Mouse (Mus musculus) R1 (cell line): ENCODE data around the gene Dlgap4.

ENCODE experiments used
- DNase-seq: peaks from one replicate; pipeline ENCODE4 v3.0.0-alpha.2; 2018; ENCODE audit warnings: low read depth, low spot score

The Dlgap4 gene

DNA sequence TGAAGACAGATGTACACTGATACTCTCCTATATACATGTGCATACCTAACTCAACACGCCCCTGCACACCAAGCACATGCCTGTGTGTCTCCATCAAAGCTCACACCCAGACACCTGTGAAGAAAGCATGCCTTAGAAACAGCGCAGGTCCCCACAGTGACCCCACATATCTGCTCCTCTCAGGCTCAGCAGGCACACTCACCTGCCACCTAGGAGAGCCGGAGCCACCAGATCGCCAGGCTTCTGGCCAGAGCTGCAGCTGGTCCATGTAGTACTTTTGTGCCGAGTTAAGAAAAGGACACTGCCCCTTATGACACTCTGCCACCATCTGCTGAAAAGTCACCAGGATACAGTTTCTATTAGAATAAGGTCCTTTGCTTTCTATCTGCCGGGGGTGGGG, 103.2 kb downstream of the Dlgap4 start:
- DNase-seq: no peak

DNA sequence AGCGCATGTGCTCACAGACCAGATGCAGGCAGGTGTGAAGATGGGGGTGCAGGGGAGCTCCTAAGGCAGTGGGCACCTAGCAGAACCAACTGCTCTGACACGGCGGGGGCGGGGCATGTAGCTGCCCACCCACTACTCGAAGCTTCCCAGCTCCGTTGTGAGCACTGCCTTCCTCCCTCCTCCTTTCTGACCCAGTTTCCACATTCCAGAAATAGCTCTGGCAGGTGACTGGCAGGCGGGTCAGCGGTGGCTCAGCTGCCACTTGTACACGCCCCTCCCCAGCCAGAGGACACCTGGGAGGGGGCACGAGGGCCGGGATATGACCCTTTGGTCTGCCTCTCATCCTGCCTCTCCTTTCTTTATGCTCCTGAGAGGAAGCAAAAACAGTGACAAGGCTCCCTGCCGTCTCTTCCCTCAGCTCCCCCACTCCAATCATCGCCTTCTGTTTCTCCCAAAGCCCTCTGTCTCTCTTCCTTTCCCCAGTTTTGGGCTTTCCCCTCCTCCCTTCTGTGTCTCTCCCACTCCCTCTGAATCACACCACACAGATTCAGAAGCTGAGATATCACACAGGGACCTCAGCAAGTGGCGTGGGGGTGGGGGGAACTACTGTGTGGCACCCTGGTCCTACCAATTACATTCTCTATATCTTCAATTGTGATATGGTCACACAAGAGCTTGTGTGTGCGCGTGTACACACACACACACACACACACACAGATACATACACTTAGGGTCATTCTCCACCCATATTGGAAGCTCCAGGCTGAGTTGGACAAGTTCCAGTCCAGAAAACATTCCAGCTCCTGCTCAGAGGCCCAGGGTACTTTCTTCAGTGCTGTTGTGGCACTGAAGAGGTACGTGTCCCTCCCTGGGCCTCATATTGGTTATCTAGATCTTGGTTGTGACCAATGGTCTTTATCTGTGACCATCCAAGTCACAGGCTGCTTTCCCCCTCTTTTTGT, 104.1 kb downstream of the Dlgap4 start:
- DNase-seq: peak; percentile 62

DNA sequence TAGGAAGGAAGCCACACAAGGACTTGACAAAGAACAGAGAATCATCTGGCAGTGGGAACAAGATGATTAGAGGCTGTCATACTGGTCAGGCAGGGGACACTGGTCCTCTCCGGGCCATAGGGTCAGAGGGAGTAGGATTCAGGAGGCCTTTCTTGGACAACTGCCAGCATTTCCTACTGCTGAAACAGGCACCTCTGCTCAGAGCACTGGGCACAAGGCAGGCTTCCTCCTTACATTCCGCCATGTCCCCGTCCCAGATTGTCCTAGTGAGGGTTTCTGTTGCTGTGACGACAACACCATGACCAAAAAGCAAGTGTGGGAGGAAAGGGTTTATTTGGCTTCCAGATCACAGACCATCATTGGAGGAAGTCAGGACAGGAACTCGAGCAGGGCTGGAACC, 105.3 kb downstream of the Dlgap4 start:
- DNase-seq: no peak

DNA sequence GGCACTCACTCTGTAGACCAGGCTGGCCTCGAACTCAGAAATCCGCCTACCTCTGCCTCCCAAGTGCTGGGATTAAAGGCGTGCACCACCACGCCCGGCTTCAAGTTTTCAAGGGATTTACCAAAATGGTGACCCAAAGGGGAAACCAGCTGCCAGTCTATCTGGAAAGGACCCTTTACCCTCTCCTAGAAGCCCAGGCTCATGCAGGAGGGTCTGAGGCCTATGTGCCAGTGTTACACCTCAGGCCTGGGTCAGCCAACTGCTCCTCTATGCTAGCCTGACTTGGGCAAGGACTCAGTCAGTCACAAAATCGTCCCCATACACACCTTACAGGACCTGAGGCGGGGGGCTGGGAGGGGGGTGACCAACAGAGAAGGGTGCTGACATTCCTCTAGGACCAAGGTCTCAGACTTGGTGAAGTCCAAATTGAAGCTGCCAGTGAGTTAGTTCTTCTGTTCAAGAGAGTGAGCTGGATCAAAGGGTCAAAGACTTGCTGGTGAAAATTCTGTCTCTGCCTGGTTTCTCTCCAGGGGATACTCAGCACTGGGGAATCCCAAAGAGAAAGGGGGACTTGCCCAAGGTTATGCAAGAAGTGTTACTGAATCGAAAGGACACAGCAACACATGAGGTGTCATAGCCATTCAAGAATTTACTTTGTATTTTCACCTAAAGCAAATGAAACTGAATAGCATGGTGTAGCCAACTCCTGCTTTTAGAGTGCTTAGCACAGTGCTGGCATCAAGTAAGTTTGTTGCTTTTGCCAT, 106.2 kb downstream of the Dlgap4 start:
- no peak for DNase-seq

DNA sequence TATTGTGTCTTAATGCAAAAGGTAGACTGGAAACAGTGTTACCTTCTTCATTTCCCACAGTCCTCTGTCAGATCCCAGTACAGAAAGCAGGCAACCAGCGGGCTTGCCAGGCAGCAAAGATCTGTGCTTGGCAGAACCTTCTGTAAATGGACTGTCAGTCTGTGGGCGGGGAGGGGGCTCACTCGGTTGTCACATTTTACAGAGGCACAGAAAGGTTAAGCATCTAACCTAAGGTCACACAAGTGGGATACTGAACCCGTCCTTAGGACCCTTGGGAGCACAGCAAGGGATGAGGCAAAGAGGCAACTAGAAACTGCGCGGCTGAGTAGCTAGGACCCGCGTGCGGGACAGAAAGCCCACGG, 106.8 kb downstream of the Dlgap4 start:
- no peak for DNase-seq

DNA sequence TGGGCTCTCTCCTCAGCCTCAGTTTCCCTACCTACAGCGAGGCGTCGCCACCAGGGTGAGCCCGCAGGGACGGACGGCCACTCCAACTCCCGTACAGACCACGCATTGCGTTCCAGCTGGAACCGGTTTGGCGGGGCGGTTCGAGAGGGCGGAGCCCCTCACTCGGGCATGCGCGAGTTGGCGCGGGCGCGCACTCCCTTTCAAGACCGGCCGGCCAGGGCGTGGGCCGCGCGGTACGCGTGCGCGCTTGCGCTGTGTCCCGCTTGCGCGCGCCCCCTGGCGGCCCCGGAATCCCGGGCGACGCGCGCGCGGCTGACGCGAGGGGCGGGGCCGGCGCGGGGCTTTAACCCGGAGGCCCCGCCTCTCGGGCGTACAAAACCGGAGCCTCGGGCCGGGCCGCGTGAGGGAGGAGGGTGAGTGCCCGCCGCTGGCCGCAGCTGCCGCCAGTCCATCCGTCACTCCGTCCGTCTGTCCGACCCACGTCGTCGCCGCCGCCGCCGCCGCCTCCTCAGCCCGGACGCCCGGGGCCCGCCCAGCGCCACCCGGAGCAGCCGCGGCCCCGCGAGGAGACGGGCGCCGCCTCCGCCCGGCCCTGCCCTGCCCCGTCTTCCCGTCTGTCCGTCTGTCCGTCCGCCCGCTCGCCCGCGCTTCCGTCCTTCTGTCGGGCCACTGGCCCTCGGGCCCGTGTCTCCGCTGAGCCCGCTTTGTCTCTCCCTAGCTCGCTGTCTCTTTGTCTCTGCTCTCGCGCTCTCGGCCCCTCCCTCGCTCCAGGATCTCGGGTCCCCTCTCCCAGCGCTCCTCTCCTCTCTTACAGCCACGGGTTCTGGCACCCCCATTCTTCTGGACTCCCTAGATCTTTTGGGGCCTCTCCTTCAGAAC, 107.4 kb downstream of the Dlgap4 start:
- peak; percentile 92 for DNase-seq

DNA sequence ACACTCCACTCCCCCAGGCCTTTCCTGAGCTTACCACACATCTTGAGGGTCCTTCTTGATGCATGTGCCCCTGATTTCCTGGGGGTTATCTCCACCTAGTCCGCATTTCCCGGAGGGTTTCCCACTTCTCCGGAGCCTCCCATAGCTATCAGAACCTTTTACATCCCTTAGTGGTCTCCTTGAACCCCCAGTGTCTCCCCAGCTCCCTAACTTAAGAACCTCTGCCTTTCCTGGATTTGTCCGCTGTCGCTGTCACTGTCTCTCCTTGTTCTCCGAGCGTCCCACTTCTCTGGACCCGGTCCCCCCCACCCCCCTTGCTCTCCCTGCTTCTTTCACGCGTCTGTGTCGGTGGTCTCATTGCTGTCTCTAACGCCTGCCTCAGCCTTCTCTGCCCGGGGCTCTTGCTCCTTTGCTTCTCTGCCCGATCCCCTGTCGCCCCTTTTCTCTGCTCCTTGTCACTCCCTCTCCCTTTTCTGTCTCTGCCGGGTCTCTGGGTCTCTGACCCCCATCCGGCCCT, 108.1 kb downstream of the Dlgap4 start:
- no peak for DNase-seq

DNA sequence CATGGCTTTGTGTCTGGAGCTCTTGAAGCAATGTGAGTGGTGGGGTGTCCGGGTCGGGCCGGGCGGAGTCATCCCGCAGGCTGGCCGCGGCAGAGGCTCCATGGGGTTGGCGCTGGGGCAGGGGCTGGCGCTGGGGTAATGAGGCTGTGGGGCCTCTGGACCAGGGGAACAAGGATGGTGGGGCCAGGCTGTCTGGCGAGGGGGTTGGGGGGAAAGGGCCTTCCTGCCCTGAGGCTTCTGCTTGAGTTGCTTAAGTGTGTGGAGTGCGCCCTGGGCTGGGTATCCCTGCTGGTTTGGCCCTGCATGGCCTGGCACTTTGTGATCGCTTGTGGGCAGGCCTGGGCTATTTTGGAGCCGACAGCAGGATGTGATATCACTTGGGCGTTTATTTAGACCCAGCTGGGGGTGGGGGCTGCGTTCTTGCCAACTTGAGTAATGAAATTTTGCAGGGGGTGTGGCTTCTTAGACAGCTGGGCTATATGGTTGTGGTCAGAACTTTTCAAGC, 108.6 kb downstream of the Dlgap4 start:
- no peak for DNase-seq

DNA sequence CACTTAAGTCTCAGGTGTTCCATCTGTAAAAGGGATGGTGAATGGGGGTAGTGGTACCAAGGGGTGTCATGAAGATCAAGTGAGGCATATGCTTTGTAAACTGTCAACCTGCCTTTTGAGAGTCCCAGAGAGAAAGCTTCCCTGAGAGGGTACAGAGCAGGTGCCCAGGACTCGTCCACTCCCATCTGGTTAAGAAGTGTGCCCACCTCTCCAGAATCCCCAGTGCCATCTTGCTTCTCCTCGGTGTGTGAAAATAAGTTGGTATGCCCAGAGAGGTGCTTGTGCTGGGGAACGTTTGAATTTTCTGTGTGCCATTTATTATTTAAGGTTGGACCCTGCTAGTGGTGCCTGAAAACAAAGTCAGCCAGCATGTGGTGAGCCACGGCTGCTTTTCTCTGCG, 109.2 kb downstream of the Dlgap4 start:
- no peak for DNase-seq

DNA sequence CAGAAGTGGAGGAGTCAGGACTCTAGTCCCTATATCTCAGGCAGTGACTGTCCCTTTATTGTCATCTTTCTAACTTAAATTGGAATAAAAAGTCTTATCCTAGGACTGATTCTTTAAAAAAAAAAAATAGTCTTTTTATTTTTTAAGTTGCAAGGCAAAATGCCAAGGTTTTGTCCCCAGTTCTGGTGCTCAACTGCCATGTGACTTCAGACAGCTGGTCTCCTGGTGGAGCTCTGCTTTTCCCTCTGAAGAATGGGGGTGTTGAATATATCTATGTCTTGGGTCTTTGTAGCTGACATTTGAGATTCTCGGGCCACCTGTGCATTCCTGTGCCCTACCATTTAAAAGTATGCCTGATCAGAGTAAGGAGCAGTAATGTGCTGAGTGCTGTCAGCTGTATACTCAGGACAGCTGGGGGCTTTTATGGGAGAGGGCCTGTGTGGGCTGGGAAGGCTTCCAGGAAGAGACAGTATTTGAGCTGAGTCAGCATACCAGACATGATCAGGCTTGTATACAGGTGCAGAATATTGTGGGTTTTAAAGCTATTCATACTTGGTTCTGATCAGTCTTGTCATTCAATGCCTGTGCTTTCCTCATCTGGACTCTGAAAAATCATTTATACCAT, 110.5 kb downstream of the Dlgap4 start:
- DNase-seq: no peak

DNA sequence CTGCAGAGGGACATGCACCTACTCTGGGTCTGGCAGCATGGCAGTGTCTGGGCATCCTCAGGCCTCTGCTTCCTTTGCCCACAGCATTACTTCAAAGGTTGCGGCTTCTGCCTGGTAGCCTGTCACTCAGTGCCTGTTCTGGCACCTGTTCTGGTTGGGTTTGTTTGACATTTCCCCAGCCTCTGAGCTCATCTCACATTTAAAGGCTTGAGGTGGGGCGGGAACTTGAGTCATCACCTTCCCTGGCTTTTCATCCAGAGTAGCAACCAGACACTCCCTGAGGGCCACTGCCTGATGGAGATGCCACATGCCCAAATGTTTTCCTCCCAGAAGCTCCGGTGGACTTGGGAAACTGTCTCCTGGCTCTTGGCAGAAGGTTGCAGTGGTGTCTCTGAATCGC, 111.4 kb downstream of the Dlgap4 start:
- no peak for DNase-seq

DNA sequence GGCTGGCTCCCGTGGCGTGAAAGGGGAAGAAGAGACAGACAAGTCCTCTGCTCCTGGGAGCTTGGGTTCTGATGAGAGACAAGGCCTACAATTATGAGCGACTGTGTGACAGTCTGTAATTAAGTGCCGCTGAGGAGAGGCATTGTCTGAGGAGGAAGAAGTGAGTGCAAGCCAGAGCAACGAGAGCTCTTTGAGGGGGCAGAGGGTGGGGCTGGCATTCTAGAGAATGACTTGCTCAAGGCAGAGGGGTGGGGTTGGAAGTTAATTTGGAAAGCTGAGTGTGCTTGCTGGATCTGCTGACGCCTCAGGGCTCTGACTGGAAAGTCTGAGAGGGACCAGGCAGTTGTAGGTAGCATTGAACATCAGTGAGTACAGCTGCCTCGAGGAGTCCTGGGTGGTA, 112.8 kb downstream of the Dlgap4 start:
- DNase-seq: peak; percentile 54

DNA sequence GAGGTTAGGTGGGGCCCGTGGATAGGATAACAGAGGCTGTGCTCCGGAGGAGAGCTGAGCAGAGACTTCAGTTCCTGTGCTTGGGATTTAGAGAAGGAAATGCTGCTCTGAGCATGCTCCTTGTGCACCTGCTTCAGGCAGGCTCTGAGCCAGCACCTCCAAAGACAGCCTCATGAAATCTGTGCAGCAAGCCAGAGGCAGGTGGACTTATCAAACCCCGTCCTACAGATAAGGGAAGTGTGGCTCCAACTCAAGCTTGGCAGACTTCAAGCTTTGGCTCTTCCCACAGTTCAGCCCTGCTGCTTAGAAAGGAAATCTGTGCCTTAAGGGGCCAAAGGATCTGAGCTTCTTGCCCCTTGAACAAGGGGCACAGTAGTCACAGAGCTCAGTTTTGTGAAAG, 113.4 kb downstream of the Dlgap4 start:
- no peak for DNase-seq

DNA sequence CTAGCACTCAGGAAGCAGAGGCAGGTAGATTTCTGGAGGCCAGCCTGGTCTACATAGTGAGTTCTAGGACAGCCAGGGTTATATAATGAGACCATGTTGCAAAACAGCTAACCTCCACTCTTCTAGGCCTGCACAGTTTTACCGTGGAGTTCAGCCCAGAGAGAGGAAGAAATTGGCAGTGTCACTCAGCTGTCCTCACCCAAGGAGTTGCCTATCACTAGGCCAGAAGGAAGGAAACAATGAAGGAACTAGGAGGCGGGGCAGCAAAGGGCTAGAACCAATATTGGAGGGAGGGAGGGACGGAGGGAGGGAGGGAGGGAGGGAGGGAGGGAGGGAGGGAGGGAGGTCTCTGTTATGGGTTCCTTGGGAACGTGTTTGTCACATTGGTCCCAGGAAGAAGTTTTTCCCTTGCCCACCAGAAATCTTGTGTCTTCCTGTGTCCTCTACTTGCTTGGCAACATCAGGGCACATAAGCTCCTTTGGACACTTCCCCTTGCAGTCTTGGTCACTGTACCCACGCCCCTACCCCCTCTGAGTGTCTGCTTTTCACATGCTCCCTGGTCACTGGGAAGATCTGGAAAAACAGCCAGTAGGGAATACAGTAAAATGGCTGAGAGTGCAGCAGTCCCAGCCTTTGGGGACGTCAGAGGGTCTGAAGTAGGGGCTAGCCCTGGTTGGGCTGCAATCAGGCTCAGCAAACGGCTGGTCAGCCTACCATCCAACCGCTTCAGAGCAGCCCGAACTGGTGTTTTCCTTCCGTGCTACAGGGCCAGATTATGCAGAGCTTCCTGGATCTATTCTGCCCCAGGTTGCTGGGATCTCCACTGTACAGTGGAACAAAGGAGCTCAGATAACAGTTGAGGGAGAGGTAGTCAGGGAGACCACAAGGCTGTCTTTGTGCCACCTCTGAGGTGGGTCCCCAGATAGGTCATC, 116.3 kb downstream of the Dlgap4 start:
- peak; percentile 55 for DNase-seq

DNA sequence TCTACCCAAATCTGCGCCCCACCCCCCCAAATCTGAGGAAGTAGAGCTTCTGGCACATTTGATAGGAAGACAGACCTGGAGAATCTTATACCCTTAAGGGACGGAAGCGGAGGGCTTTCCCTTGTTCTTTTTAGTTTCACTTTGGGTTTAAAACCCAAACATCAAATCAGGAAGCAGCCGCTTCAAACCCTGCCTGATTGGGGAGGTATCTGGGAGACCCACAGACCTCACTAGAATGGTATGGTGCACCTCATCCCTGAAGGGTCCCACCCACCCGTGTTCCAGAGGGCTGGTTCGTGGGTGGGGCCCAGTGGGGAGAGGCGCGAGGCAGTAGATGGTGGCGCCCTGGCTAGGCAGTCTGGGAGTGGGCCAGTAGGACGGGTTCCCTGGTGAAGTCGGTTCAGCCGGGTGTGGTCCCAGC, 117.0 kb downstream of the Dlgap4 start:
- peak; percentile 50 for DNase-seq

DNA sequence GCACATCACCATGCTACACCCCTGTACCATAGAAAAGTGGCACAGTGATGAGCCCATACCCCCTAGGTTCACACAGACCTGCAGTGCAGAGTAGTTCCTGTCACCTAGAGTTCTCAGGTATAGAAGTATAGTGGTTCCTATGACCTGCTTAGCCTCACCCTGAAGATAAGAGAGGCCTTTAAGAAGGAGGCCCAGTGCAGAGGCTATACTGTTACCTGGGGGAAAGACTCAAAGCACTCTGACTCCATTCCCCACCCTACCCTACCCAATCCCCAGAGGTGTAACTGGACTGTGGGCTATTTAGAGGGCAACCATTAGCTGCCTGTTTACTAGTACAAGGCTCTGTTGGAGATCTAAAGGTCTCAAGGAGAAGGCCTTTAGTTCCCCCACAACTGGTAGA, 118.1 kb downstream of the Dlgap4 start:
- DNase-seq: no peak

DNA sequence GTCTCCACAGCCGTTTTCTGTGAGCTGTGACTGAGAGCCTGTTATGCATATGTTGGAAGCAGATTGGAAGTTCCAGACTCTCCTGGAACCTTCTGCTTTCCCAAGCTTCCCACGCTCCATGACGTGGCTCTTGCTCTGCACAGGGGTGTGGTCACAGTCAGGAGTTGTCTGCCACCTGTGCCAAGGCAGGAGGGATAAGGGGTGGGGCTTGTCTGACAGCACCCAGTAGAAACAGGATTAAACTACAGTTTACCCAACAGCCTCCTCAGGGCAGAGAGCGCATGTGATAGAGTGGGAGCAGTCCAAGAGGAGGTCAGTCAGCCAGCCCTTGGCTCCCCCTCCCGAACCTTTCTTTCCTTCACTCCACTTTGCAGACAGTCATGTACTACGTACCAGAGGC, 118.6 kb downstream of the Dlgap4 start:
- DNase-seq: no peak

DNA sequence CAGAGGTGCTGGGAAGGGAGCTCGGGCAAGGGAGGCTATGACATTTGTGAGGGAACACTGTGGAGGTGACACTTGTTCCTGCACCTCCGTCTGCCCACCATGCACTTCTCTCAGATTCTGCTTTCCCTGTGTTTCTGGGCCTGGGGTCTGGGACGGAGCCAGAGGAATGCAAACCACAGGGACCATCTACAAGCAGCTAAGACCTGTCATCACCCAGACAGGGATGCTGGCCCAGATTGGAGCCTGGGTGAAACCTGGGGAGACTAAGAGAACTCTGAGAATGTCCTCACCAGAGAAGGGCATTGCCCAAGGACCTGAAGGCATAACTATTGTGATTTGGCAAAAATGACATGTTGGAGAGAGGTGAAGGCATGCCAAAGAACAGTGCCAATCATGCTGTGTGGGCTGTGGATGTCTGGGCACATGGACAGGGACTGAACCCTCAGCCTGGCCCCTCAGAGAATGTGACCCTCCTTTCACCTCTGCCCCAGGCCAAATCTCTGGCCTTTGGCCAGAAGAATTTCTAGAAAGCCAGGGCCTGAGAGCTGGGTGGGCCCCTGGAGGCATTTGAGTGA, 122.3 kb downstream of the Dlgap4 start:
- DNase-seq: no peak

DNA sequence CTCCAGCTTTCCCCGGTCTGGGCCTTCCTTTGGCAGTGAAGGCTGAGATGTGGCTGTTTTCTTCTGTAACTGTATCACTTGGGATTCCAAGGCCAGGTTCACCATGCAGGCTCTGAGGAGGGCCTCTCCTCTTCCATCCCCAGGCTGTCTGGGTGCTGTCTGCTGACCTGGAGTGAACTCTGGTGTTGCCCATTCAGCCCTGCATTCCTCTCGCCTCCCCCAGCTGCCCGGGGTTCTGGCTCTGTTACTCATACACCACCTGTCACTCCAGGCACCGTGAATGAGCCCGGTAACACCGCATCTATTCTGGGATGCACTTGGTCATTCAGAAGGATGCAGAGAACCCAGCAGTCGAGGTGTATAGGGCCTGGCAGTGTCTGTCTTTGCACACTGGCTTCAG, 123.3 kb downstream of the Dlgap4 start:
- no peak for DNase-seq

DNA sequence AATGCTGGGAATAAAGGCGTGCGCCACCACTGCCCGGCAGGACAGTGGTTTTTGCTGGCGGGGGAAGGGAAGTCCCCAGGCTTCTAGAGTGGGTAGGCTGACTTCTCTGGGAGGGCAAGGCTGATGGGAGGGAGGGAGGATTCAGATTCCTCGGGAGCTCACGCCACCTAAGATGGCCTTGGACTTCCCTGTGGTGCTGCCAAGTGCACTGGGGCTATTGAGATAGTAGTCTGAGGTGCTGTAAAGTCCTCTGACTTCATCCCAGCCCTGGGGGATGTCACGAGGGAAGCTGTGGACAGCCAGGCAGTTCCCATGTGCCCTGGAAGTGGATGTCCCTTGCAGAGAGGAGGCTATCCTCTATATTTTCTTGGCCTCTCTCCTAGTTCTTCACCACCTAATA, 124.5 kb downstream of the Dlgap4 start:
- no peak for DNase-seq
